ENCODE assay signal across 20 mouse cellular contexts in the genomic region with DNA sequence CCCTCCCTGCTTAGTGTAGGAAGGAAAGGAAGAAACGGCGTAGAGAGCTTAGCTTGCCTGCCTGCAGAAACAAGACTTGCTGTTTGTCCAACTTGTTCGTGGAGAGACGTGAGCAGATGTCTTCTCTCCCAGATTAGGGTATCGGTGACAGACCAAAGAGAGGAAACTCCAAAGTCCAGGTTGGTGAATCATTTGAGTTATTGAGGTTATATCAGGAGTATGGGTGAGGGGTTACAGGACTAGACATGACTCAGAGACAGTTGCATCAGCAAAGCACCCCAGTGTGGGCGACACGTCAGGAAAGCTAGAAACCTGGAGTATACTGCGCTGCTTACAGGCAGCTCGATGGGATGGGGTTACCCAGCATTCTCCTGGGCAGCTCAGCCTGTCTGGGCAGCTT.
DNase-seq lines count a peak whose midpoint lies in the region; ATAC-seq and TF ChIP-seq lines count a peak whose summit lies in the region.
"Had no signal": no experiment of that assay in that cellular context is flagged by ENCODE, and none has a peak within 500 bp of the region (broad histone marks: within the 10 kb centered on the region; RNA-seq: fewer than 3 reads in every experiment).

No protein-coding gene starts in this region.

- peaks cover 69% of the 10 kb centered on the region for H3K79me3 ChIP-seq in C2C12 (ENCODE audit: low read depth)

- H3K36me3 ChIP-seq in intestine, embryonic 16.5 days (ENCODE audit: control insufficient read depth, insufficient read depth, low read length) = peaks cover 27% of the 10 kb centered on the region
- H3K36me3 ChIP-seq in intestine, embryonic 15.5 days = peaks cover 15% of the 10 kb centered on the region
- H3K36me3 ChIP-seq in C2C12 (ENCODE audit: control insufficient read depth, insufficient read depth) (peaks cover 25% of the 10 kb centered on the region), myocyte (ENCODE audit: control insufficient read depth, insufficient read depth) (peaks cover 11% of the 10 kb centered on the region)
- H3K36me3 ChIP-seq: forebrain, embryonic 15.5 days had no signal

- no peak for TF ChIP-seq POLR2A in myocyte (IDR thresholded peaks at IDR 0.05; ENCODE audit: insufficient read length, low read depth)

- no peak overlapping the region for H3K4me3 ChIP-seq in intestine, embryonic 16.5 days (ENCODE audit: low read length)
- H3K4me3 ChIP-seq in intestine, embryonic 15.5 days (replicated peaks) = no peak overlapping the region
- H3K4me3 ChIP-seq in C2C12 (ENCODE audit: insufficient read depth, poor library complexity, severe bottlenecking) = no peak overlapping the region
- H3K4me3 ChIP-seq in myocyte = no peak overlapping the region
- H3K4me3 ChIP-seq: embryonic facial prominence, embryonic 10.5 days; embryonic facial prominence, embryonic 12.5 days; forebrain, embryonic 13.5 days; forebrain, embryonic 15.5 days had no signal

- no peak overlapping the region for H3K27ac ChIP-seq in intestine, embryonic 16.5 days (ENCODE audit: low read length)
- H3K27ac ChIP-seq in intestine, embryonic 15.5 days = no peak overlapping the region
- H3K27ac ChIP-seq: embryonic facial prominence, embryonic 10.5 days; embryonic facial prominence, embryonic 12.5 days; forebrain, embryonic 13.5 days; forebrain, embryonic 15.5 days had no signal

- H3ac ChIP-seq in C2C12 (ENCODE audit: control insufficient read depth, insufficient read length, low read depth) = no peak overlapping the region
- H3ac ChIP-seq in myocyte (ENCODE audit: control insufficient read depth, insufficient read length) = no peak overlapping the region

- ATAC-seq in intestine, embryonic 16.5 days = 0 out of 2 replicates have a peak, but pooled peaks have one; percentile 8
- ATAC-seq in intestine, embryonic 15.5 days = no peak
- ATAC-seq: forebrain, embryonic 13.5 days; forebrain, embryonic 15.5 days had no signal

- no peaks in the 10 kb centered on the region for H3K27me3 ChIP-seq in intestine, embryonic 16.5 days (replicated peaks; ENCODE audit: control insufficient read depth, insufficient read depth, low read length)
- no peaks in the 10 kb centered on the region for H3K27me3 ChIP-seq in intestine, embryonic 15.5 days (replicated peaks)
- H3K27me3 ChIP-seq in C2C12 (ENCODE audit: control insufficient read depth, insufficient read depth, insufficient read length) (no peaks in the 10 kb centered on the region), myocyte (ENCODE audit: control insufficient read depth, insufficient read depth, insufficient read length) (no peaks in the 10 kb centered on the region)
- H3K27me3 ChIP-seq: embryonic facial prominence, embryonic 12.5 days; forebrain, embryonic 13.5 days; forebrain, embryonic 15.5 days had no signal

- no peak overlapping the region for H3K9ac ChIP-seq in intestine, embryonic 16.5 days (ENCODE audit: low read depth, low read length)
- no peak overlapping the region for H3K9ac ChIP-seq in intestine, embryonic 15.5 days
- H3K9ac ChIP-seq: embryonic facial prominence, embryonic 12.5 days; forebrain, embryonic 13.5 days; forebrain, embryonic 15.5 days had no signal

- H3K4me1 ChIP-seq in intestine, embryonic 16.5 days (ENCODE audit: control insufficient read depth, insufficient read depth, low read length) = peaks cover 17% of the 10 kb centered on the region
- peaks cover 12% of the 10 kb centered on the region for H3K4me1 ChIP-seq in intestine, embryonic 15.5 days (replicated peaks)

- no peak overlapping the region for H3K4me2 ChIP-seq in intestine, embryonic 16.5 days (ENCODE audit: low read depth, low read length)
- H3K4me2 ChIP-seq in intestine, embryonic 15.5 days (replicated peaks) = no peak overlapping the region
- H3K4me2 ChIP-seq in myocyte (ENCODE audit: low read depth) = no peak overlapping the region
- H3K4me2 ChIP-seq: embryonic facial prominence, embryonic 12.5 days; forebrain, embryonic 13.5 days; forebrain, embryonic 15.5 days had no signal

- H3K9me3 ChIP-seq in intestine, embryonic 16.5 days (ENCODE audit: control insufficient read depth, low read length) = peaks cover 9% of the 10 kb centered on the region; the same call in 1 of the 2 replicates
- no peaks in the 10 kb centered on the region for H3K9me3 ChIP-seq in intestine, embryonic 15.5 days
- H3K9me3 ChIP-seq: forebrain, embryonic 13.5 days; forebrain, embryonic 15.5 days had no signal

- WGBS in intestine, embryonic 16.5 days = 90% methylated on average over 9 of the region's 9 CpGs
- 92% methylated on average over 9 of the region's 9 CpGs for WGBS in intestine, embryonic 15.5 days

- peak; percentile 73 for DNase-seq in kidney, adult 9 months
- DNase-seq in kidney, postnatal 14 days = no peak
- DNase-seq in cerebellum, adult 9-10 months = no peak
- DNase-seq: adrenal gland, adult 2 months; adrenal gland, postnatal 10 days; adrenal gland, postnatal 25 days; B cell, adult 2 months; cerebellum, adult 11 months; cerebellum, adult 18-20 months; cerebellum, adult 8-10 months; cerebellum, postnatal 10 days; cerebellum, postnatal 25 days had no signal

- TF ChIP-seq CTCF in C2C12 (IDR thresholded peaks at IDR 0.05; ENCODE audit: control insufficient read depth, insufficient read depth, insufficient read length) = no peak

- H3K79me2 ChIP-seq in C2C12 (ENCODE audit: control insufficient read depth, insufficient read depth) (peaks cover 99% of the 10 kb centered on the region), myocyte (ENCODE audit: control insufficient read depth, insufficient read depth) (peaks cover 79% of the 10 kb centered on the region)

TF ChIP-seq in C2C12, 6 proteins besides CTCF, POLR2A, EP300 and RAD21:
- no peak for TF ChIP-seq USF1 (IDR thresholded peaks at IDR 0.05; ENCODE audit: low read depth)
- TF ChIP-seq MAX (IDR thresholded peaks at IDR 0.05) = no peak
- no peak for TF ChIP-seq FOSL1 (IDR thresholded peaks at IDR 0.05; ENCODE audit: insufficient read depth, low read length, poor library complexity, severe bottlenecking)
- TF ChIP-seq CEBPB (IDR thresholded peaks at IDR 0.05; ENCODE audit: low read depth) = no peak
- TF ChIP-seq MYOD1 (IDR thresholded peaks at IDR 0.05; ENCODE audit: control insufficient read depth, insufficient read length, low read depth) = peak; percentile 49
- TF ChIP-seq MYOG (IDR thresholded peaks at IDR 0.05; ENCODE audit: control insufficient read depth, extremely low read depth, insufficient read length) = no peak

TF ChIP-seq in myocyte, 11 proteins besides CTCF, POLR2A, EP300 and RAD21:
- TF ChIP-seq TCF12 (IDR thresholded peaks at IDR 0.05; ENCODE audit: insufficient read depth, poor library complexity, severe bottlenecking) = no peak
- no peak for TF ChIP-seq MYOD1 (IDR thresholded peaks at IDR 0.05; ENCODE audit: control insufficient read depth in 1 of 3, insufficient read length in 2 of 3, low read depth in 2 of 3)
- TF ChIP-seq REST (IDR thresholded peaks at IDR 0.05; ENCODE audit: insufficient read depth, insufficient read length) = no peak
- 0 out of 2 replicates have a peak, but pooled peaks have one; percentile 10 for TF ChIP-seq CEBPB (IDR thresholded peaks at IDR 0.05; ENCODE audit: insufficient read depth, poor library complexity, severe bottlenecking)
- TF ChIP-seq E2F4 (IDR thresholded peaks at IDR 0.05; ENCODE audit: insufficient read depth) = no peak
- TF ChIP-seq SRF (IDR thresholded peaks at IDR 0.05; ENCODE audit: control insufficient read depth, insufficient read length, low read depth) = no peak
- no peak for TF ChIP-seq USF1 (IDR thresholded peaks at IDR 0.05; ENCODE audit: low read depth)
